8 mouse cellular contexts compared by ENCODE assay signal in genomic region chr6:146634759-146635606, GRCm38 (mm10). TPM values are rescaled to one million over a fixed set of nuclear protein-coding genes. Genes with fewer than 3 reads are reported as not detected.
DNase-seq lines count a peak whose midpoint lies in the region; ATAC-seq lines count a peak whose summit lies in the region.

No protein-coding gene starts in this region.

- peak overlapping the region; percentile 80 for H3K4me3 ChIP-seq in kidney, embryonic 14.5 days (ENCODE audit: low read length)
- H3K4me3 ChIP-seq in intestine, embryonic 14.5 days (ENCODE audit: low read depth, low read length): peak overlapping the region; percentile 63
- no peak overlapping the region for H3K4me3 ChIP-seq in neural tube, embryonic 13.5 days

- H3K27ac ChIP-seq in kidney, embryonic 14.5 days (ENCODE audit: low read depth, low read length): no peak overlapping the region
- H3K27ac ChIP-seq in intestine, embryonic 14.5 days (ENCODE audit: low read depth): no peak overlapping the region
- H3K27ac ChIP-seq in neural tube, embryonic 13.5 days (replicated peaks): no peak overlapping the region

- intact Hi-C loops in gastrocnemius, postnatal 14 days (cut with DNase I; ENCODE audit: low total_unique reads): no loop called here

- ATAC-seq in kidney, embryonic 14.5 days (ENCODE audit: low FRiP score, low TSS enrichment): no peak
- no peak for ATAC-seq in intestine, embryonic 14.5 days (replicated peaks; ENCODE audit: low FRiP score, low TSS enrichment, low read depth)
- ATAC-seq in neural tube, embryonic 13.5 days (ENCODE audit: low read depth): no peak

- H3K36me3 ChIP-seq in kidney, embryonic 14.5 days (ENCODE audit: control insufficient read depth, insufficient read depth, low read length): no peaks in the 10 kb centered on the region
- H3K36me3 ChIP-seq in intestine, embryonic 14.5 days (ENCODE audit: control insufficient read depth, insufficient read depth, low read length): no peaks in the 10 kb centered on the region
- no peaks in the 10 kb centered on the region for H3K36me3 ChIP-seq in neural tube, embryonic 13.5 days

- peak overlapping the region; percentile 70 for H3K4me2 ChIP-seq in kidney, embryonic 14.5 days (replicated peaks; ENCODE audit: low read depth, low read length)
- peak overlapping the region; percentile 79 for H3K4me2 ChIP-seq in intestine, embryonic 14.5 days (ENCODE audit: low read length)
- peak overlapping the region; percentile 67 for H3K4me2 ChIP-seq in neural tube, embryonic 13.5 days

- peaks cover 16% of the 10 kb centered on the region for H3K4me1 ChIP-seq in kidney, embryonic 14.5 days (ENCODE audit: control insufficient read depth, insufficient read depth, low read length)
- peaks cover 17% of the 10 kb centered on the region for H3K4me1 ChIP-seq in intestine, embryonic 14.5 days (replicated peaks; ENCODE audit: control insufficient read depth, insufficient read depth, low read length)
- H3K4me1 ChIP-seq in neural tube, embryonic 13.5 days (replicated peaks): peaks cover 25% of the 10 kb centered on the region

- WGBS in kidney, embryonic 14.5 days: 63% methylated on average over 4 of the region's 4 CpGs
- 63% methylated on average over 4 of the region's 4 CpGs for WGBS in intestine, embryonic 14.5 days
- WGBS in neural tube, embryonic 13.5 days: 63% methylated on average over 4 of the region's 4 CpGs

- H3K9ac ChIP-seq in kidney, embryonic 14.5 days (ENCODE audit: low read depth, low read length): no peak overlapping the region
- no peak overlapping the region for H3K9ac ChIP-seq in intestine, embryonic 14.5 days (ENCODE audit: low read length)
- H3K9ac ChIP-seq in neural tube, embryonic 13.5 days: 0 out of 2 replicates have a peak overlapping the region, but pooled peaks have one; percentile 87

- H3K27me3 ChIP-seq in kidney, embryonic 14.5 days (ENCODE audit: control insufficient read depth, insufficient read depth, low read length): no peaks in the 10 kb centered on the region
- no peaks in the 10 kb centered on the region for H3K27me3 ChIP-seq in intestine, embryonic 14.5 days (replicated peaks; ENCODE audit: control insufficient read depth, insufficient read depth, low read length)
- no peaks in the 10 kb centered on the region for H3K27me3 ChIP-seq in neural tube, embryonic 13.5 days

- DNase-seq in kidney, adult 9 months: no peak
- DNase-seq in T-cell, adult 2 months (ENCODE audit: low spot score): peak; percentile 8
- no peak for DNase-seq in intestine, embryonic 14.5 days (ENCODE audit: low spot score)
- no peak for DNase-seq in gastrocnemius, postnatal 14 days
- DNase-seq in adrenal gland, postnatal 25 days: no peak
- DNase-seq in cerebellum, adult 8-10 months: no peak

- H3K9me3 ChIP-seq in kidney, embryonic 14.5 days (ENCODE audit: control insufficient read depth, low read length): no peaks in the 10 kb centered on the region
- no peaks in the 10 kb centered on the region for H3K9me3 ChIP-seq in intestine, embryonic 14.5 days (ENCODE audit: control insufficient read depth, low read length)
- H3K9me3 ChIP-seq in neural tube, embryonic 13.5 days: no peaks in the 10 kb centered on the region

RNA-seq across cellular contexts. Expression of gene Med21, which starts 7.4 kb away (rescaled TPM):
- 143 and 185 TPM in 2 replicates for polyA plus RNA-seq in kidney, embryonic 14.5 days (2014; fragmentation: Nextera tagmentation; extraction: Ambion mirVana)
- 119 and 124 TPM in 2 replicates for polyA plus RNA-seq in intestine, embryonic 14.5 days (2014; fragmentation: Nextera tagmentation; extraction: Ambion mirVana)
- 134 and 139 TPM in 2 replicates for polyA plus RNA-seq in neural tube, embryonic 13.5 days (2015; fragmentation: Nextera tagmentation; extraction: Ambion mirVana)
- 10 to 100 TPM; 36.7 to 40.3 TPM for total RNA-seq in gastrocnemius, postnatal 14 days (2021)
- total RNA-seq in adrenal gland, postnatal 25 days (2021): 70.3 and 72.0 TPM in 2 replicates

RNA-seq across cellular contexts. Expression of gene Tm7sf3, which starts 7.6 kb away (rescaled TPM):
- 20.3 and 37.4 TPM in 2 replicates for polyA plus RNA-seq in kidney, embryonic 14.5 days (2014; fragmentation: Nextera tagmentation; extraction: Ambion mirVana)
- 28.5 and 29.0 TPM in 2 replicates for polyA plus RNA-seq in intestine, embryonic 14.5 days (2014; fragmentation: Nextera tagmentation; extraction: Ambion mirVana)
- 31.1 and 31.2 TPM in 2 replicates for polyA plus RNA-seq in neural tube, embryonic 13.5 days (2015; fragmentation: Nextera tagmentation; extraction: Ambion mirVana)
- total RNA-seq in gastrocnemius, postnatal 14 days (2021): 10 to 100 TPM; 12.3 to 14.8 TPM
- 38.1 and 53.9 TPM in 2 replicates for total RNA-seq in adrenal gland, postnatal 25 days (2021)

RNA-seq across cellular contexts. Expression of gene Ints13, which starts 57.3 kb away (rescaled TPM):
- 58.3 and 73.9 TPM in 2 replicates for polyA plus RNA-seq in kidney, embryonic 14.5 days (2014; fragmentation: Nextera tagmentation; extraction: Ambion mirVana)
- 55.5 and 56.3 TPM in 2 replicates for polyA plus RNA-seq in intestine, embryonic 14.5 days (2014; fragmentation: Nextera tagmentation; extraction: Ambion mirVana)
- 53.1 and 62.2 TPM in 2 replicates for polyA plus RNA-seq in neural tube, embryonic 13.5 days (2015; fragmentation: Nextera tagmentation; extraction: Ambion mirVana)
- 10 to 100 TPM; 14.9 to 15.7 TPM for total RNA-seq in gastrocnemius, postnatal 14 days (2021)
- total RNA-seq in adrenal gland, postnatal 25 days (2021): 35.3 and 44.5 TPM in 2 replicates

RNA-seq across cellular contexts. Expression of gene Fgfr1op2, which starts 58.0 kb away (rescaled TPM):
- 83.1 and 100 TPM in 2 replicates for polyA plus RNA-seq in kidney, embryonic 14.5 days (2014; fragmentation: Nextera tagmentation; extraction: Ambion mirVana)
- polyA plus RNA-seq in intestine, embryonic 14.5 days (2014; fragmentation: Nextera tagmentation; extraction: Ambion mirVana): 87.7 and 94.1 TPM in 2 replicates
- polyA plus RNA-seq in neural tube, embryonic 13.5 days (2015; fragmentation: Nextera tagmentation; extraction: Ambion mirVana): 51.8 and 55.3 TPM in 2 replicates
- 10 to 100 TPM; 43.6 to 48.5 TPM for total RNA-seq in gastrocnemius, postnatal 14 days (2021)
- total RNA-seq in adrenal gland, postnatal 25 days (2021): 116 and 119 TPM in 2 replicates
